Mouse (Mus musculus): ENCODE measurements around the gene Gm11168.
"Not testable (repeated sequence)": the region's sequence is repeated elsewhere in the genome, so short reads cannot be mapped to it uniquely, and the experiment has no call there.

GRCm38 (mm10) chr9:3036577-3036976 lies 33.4 kb downstream of the Gm11168 start, which contains the start of gene Gm10715:
- TF ChIP-seq CTCF, EP300 (IDR thresholded peaks at IDR 0.05; ENCODE audit: low read depth): not testable (repeated sequence)

All from heart, postnatal 0 days (tissue).